Mouse (Mus musculus): Measurements from ENCODE around the gene Bpifb2. TPM values are rescaled to one million over a fixed set of nuclear protein-coding genes. Genes with fewer than 3 reads are reported as not detected.
"Not testable (repeated sequence)": the region's sequence is repeated elsewhere in the genome, so short reads cannot be mapped to it uniquely, and the experiment has no call there.

Bpifb2 gene
- total RNA-seq (2014; fragmentation: Nextera tagmentation), result not detected in 2 replicates
- not detected in 2 replicates for total RNA-seq (2017)

DNA sequence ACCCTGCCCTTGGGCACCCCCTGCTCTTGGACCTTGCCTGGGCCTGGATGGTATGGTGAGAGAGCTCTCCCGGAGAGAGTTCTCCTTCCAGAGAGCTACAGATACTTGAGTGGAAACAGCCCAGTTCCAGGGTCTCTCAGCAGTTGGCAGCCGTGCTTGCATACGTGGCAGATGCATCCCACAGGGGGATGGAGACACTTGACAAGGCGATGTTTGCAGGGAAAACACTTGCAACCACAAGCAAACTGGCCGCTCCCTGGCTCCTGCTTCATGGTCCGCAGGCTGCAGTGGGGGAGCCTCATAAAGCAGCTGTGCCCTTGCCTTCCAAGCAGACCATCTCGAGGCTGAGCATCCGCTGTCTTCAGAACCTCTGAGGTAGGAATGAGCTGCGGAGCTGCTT lies at the start of gene Bpifb2:
TSS of gene Bpifb2 (plus strand) at position 301 of the 400 bp plus-strand sequence.
- no peak for ATAC-seq (replicated peaks; ENCODE audit: low FRiP score, low TSS enrichment, poor library complexity, severe bottlenecking)

DNA sequence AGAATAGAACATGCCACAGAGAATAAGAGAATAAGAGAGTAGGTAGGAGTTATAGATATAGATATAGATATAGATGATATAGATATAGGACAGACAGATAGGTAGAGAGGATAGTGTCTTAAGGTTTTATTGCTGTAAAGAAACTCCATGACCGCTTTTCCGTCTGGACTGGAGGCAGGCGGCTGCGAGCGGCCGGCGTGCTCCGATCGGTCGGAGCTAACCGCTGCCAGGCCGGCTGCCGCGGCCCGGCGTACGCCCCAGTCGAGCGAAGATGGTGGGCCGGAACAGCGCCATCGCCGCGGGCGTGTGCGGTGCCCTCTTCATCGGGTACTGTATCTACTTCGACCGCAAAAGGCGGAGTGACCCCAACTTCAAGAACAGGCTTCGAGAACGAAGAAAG lies 48.9 kb upstream of the Bpifb2 start:
- not testable (repeated sequence) for ATAC-seq (replicated peaks; ENCODE audit: low FRiP score, low TSS enrichment, poor library complexity, severe bottlenecking)

DNA sequence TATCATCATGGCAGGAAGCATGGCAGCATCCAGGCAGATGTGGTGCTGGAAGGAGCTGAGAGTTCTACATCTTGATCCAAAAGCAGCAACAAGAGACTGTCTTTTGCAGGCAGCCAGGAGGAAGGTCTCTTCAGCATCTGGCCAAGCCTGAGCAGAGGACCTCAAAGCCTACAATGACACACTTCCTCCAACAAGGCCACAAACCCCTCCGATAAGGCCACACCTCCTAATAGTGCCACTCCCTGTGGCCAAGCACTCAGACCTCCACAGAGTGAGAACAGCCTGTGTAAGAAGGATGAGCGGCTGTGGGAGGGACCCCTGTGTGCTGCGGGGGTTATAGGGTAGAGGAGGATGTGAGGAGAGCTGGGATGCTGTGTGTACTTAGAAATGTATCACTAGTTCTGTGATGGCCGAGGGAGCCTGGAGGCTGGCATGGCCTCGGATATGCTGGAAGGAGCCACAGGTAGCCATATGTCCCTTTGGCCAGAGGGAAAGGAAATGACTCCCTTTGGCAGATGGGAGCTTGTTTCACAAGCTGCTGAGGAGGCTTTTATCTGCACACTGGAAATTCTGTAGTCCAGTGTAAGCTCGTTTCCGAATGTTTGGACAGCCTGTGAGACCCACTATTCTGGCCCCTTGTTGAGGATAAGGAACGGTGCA lies 47.5 kb upstream of the Bpifb2 start:
- ATAC-seq (replicated peaks; ENCODE audit: low FRiP score, low TSS enrichment, poor library complexity, severe bottlenecking), result no peak

DNA sequence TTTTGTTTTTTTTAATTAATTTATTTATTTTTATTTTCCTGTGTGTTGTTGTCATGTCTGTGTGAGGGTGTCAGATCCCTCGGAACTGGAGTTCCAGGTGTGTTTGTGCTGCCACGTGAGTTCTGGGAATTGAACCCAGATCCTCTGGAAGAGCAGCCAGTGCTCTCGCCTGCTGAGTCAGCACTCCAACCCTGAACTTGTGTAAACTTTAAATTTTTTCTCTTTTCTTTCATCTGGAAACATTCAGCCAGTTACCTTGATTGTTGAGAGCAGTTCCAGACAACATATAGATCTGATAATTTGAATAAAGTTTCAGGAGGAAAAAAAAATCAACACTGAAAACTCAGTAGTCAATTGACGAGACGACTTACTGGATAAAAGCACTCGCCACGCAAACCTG lies 46.1 kb upstream of the Bpifb2 start:
- ATAC-seq (replicated peaks; ENCODE audit: low FRiP score, low TSS enrichment, poor library complexity, severe bottlenecking), result no peak

DNA sequence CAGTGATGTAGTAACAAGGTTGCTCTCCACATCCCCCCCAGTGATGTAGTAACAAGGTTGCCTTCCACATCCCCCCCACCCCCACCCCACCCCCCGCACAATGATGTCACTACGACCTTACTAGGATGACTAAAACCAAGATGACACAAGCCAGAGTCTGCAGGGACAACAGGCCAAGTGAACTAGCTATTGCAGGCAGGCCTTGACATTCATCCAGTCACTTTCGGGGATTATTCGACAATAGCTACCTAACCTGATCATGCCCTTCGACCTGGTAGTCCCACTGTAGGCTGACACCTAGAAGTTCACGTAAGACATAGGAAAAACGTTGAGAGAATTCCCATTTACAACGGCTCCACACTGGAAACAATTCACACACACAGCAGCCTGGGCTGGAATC lies 41.6 kb upstream of the Bpifb2 start:
- ATAC-seq (replicated peaks; ENCODE audit: low FRiP score, low TSS enrichment, poor library complexity, severe bottlenecking), result no peak

DNA sequence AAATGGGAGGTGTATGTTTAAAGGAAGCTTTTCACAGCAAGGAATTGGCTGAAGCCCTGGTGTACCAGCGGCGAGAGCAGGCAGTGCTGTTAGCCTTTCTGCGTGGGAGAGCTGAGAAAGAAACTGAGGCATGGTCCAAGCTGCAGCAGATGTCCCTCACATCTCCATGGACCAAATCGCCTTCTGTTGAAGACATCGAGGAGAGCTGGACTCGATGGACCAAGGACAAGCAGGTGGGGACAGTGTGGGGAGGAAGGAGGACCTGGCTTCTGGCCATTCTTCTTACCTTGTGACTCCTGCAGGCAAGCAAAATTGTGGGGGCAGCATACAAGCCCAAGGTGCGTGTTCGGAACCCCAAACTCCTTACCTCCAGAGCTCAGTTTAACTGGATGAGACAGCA lies 32.0 kb upstream of the Bpifb2 start:
- no peak for ATAC-seq (replicated peaks; ENCODE audit: low FRiP score, low TSS enrichment, poor library complexity, severe bottlenecking)

DNA sequence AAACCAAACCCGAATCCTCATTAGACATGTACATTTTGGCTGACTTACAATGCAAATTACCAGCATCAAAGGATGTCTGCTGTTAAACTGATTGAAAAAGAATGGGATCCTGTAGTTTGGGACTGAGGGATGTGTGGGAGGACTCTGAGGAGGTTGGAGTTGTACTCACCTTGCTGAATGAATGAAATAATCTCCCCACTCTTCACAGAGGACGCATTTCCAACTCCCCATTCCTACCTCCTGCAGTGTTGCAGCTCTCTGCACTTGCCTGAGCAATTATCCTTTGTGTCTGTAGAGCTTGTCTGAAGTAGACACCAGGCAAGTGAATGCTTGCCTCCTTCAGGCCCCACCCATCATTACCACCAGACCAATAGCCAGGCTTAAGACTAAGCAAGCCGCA lies 26.5 kb upstream of the Bpifb2 start:
- no peak for ATAC-seq (replicated peaks; ENCODE audit: low FRiP score, low TSS enrichment, poor library complexity, severe bottlenecking)

DNA sequence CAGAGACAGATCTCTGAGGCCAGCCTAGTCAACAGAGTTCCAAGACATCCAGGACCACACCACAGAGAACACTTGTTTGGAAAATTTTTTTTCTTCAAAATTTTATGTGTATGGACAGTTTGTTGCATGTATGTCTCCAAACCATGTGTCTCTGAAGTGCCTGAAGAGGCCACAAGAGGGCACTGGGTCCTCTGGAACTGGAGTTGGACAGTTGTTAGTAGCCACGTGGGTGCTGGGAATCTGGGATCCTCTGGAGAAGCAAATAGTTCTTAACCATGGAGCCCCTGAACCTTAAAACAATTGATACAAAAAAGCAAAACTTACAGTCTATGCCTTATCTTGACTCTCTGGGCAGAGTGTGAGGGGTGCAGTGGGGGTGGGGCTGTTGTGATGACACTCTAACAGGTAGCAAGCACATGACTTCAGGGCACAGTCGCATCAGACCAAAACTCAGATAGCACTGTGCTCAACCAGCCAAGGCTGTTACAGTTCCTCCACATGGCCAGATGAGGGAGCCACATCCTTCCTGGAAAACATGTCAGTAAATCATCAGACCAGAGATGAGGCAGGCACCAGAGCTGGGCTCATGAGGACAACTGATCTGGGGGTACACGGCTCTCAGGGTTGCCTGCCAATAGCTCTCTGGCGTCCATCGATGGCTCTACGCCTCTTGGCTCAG lies 24.4 kb upstream of the Bpifb2 start:
- peak; percentile 74 for ATAC-seq (replicated peaks; ENCODE audit: low FRiP score, low TSS enrichment, poor library complexity, severe bottlenecking)

DNA sequence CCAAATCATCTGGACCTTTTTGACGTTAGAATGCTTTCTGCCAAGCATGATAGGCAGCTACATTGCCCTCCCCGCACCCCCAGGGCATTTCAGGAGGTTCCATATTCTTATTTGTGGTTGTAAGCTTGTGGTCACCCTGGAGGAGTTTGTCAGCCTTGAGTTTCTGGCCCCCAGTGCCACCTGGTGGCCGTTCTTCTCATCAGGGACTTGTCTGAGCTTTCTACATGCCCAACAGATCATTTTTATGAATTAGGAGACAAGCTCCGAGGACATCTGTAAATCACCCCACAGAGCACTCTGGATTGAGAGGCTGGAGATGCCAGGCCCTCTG lies 23.9 kb upstream of the Bpifb2 start:
- peak; percentile 50 for ATAC-seq (replicated peaks; ENCODE audit: low FRiP score, low TSS enrichment, poor library complexity, severe bottlenecking)

DNA sequence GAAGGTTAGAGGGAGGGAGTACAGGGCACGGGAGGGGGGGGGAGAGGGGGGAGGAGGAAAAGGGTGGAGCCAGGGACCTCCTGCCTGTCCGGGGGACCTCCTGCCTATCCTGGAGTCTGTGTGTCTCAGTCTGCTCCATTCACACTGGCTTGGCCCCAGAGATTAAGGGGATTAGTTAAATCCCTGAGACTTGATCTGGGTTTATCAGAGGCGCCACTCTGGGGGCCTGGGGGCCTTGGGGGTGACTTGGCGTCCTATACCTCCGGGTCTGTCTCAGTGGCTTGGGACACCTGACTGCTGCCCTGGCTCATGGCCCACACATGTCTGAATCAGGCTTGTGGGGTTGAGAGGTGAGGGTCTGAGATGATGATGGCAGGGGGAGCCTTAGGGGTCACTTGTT lies 21.3 kb upstream of the Bpifb2 start:
- no peak for ATAC-seq (replicated peaks; ENCODE audit: low FRiP score, low TSS enrichment, poor library complexity, severe bottlenecking)

DNA sequence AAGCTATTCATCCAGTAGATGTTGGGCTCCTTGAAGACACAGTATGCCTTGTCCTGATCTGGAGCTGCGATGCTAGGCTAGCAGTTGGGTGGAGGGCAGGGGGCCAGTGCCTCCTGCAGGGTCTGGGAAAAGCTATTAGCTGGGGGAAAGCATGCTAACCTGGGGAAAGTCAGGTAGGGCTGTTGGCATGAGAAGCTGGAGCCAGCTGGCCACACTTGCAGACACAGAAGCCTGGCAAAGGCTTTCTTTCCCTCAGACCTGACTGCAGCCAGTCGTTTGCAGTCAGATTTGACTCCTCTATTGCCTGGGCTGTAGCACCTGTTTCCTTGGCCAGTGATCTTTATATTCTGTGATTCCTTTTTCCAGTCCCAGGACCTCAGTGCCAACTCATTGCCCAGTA lies 15.3 kb upstream of the Bpifb2 start:
- ATAC-seq (replicated peaks; ENCODE audit: low FRiP score, low TSS enrichment, poor library complexity, severe bottlenecking), result no peak

DNA sequence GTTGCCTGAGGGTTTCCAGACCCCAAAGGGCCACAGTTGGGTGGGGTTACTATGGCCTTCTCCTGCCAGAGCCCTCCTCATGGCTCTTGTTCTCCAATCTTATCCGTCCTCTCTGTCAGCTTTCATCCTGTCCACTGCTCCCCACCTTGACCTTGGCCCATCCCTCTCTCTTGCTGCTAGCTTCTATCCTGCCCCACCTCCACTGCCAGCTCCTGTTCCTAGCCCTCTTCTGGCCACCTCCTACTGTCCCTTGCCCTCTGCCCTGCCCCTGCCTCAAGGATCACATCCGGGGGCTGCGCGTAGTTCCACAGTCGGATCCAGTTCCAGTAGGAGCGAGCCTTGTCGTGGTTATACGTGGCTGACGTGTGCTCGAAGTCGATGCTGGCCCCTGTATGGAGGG lies 14.5 kb upstream of the Bpifb2 start:
- ATAC-seq (replicated peaks; ENCODE audit: low FRiP score, low TSS enrichment, poor library complexity, severe bottlenecking), result no peak

DNA sequence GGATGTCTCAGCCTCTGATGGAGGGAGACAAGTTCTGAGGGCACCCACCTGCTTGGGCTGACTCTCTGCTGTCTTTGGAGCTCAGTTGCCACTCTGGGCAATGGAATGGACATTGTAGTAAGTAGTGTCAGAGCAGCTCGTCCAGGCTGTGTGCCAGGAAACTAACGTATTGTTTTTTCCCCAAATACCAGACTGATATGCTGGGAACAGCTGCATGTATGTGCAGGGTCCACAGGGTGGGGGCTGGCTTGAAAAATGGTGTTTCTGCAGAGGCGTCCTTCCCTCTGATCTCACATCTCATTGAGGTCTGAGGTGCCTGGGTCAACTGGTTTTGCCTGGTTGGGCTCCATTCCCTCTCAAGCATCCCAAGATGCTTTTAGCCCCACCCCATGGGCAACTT lies 14.1 kb upstream of the Bpifb2 start:
- no peak for ATAC-seq (replicated peaks; ENCODE audit: low FRiP score, low TSS enrichment, poor library complexity, severe bottlenecking)

DNA sequence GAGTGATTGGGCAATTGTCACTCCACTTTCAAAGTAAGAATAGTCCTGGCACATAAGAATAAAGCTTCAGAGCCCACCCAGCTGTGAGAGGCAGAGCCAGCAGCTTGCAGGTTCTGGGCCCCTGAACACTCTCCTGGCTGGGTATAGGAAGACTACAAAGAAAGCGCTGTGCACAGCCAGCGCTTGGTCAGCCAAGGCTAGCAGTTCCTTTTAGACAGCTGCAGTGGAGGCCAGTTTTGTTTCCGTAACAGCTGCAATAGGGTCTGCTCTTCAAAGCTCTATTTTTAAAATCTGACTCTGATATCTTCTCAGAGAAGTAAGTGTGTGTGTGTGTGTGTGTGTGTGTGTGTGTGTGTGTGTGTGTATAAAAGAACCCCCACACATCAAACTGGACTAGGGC lies 12.9 kb upstream of the Bpifb2 start:
- ATAC-seq (replicated peaks; ENCODE audit: low FRiP score, low TSS enrichment, poor library complexity, severe bottlenecking), result no peak

DNA sequence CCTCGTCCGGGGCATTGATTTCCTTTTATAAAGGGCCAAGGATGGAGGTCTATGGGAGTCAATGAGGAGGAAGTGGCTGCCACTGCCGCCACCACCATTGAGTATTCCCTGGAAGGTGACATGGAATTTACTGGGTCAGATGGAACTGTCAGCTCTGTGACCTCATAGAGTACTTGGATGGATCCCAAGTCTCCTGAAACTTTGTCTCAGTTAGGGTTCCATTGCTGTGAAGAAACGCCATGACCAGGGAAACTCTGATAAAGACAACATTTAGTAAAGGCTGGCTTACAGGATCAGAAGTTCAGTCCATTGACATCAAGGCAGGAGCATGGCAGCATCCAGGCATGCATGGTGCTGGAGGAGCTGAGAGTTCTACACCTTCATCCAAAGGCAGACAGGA lies 3.9 kb upstream of the Bpifb2 start, which contains the start of gene Sun5:
TSS of gene Sun5 (minus strand) at position 101 of the 400 bp plus-strand sequence.
- ATAC-seq (replicated peaks; ENCODE audit: low FRiP score, low TSS enrichment, poor library complexity, severe bottlenecking), result no peak

DNA sequence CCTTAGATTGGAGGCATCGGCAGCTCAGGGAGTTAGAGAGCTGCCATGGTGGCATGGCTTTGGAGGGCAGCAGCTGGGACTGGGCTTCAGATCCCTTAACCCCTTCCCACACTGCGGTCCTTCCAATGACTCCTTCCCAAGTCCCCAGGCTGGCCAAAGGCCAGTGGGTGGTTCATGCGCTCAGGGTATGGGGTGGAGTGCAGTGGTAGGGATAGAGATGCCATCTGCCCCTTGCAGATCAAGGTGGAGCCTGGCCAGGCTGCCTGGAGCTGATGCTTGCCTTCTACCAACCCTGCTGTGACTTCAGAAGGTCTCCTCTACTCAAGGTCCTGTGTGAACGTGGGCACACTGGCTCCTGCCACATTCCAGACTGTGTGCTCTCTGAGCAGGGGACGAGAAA lies 24.3 kb downstream of the Bpifb2 start:
- no peak for ATAC-seq (replicated peaks; ENCODE audit: low FRiP score, low TSS enrichment, poor library complexity, severe bottlenecking)

DNA sequence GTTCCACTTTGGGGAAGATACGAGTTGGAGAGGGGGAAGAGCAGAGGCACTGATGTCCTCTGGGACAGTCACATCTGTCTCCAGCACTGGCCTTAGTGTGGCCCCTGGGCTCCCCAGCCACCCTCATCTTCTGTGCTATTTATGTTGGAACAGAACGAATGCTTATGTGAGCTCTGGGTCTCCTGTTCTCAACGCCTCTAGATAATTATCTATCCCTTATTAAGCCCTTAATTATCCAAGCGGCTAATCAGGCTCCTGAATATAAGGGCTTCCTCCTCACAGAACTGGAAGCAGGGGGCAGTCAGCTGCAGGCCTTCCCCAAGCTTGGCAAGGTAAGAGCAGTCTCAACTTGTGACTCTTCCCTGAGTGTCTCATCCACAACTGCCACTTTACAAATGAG lies 25.2 kb downstream of the Bpifb2 start, which contains the start of gene Bpifb6:
TSS of gene Bpifb6 (plus strand) at position 301 of the 400 bp plus-strand sequence.
- ATAC-seq (replicated peaks; ENCODE audit: low FRiP score, low TSS enrichment, poor library complexity, severe bottlenecking), result no peak

DNA sequence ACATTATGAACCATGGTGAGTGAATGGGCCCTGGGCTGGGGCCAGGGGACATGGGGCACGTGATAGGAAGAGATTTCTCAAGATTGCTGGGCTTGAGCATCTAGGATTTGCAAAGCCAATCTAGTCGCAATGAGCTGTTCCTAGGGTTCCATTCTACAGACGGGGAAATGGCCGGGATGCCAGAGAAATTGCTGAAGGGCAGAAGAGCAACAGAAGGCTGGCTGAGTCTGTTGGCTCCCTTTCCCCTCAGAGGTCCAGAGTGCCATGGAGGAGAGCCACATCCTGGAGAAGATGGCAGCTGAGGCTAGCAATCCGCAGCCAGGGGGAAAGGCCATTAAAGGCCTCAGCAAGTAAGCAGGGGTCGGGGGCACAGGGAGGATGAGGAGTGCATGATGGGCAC lies 27.9 kb downstream of the Bpifb2 start:
- ATAC-seq (replicated peaks; ENCODE audit: low FRiP score, low TSS enrichment, poor library complexity, severe bottlenecking), result no peak

DNA sequence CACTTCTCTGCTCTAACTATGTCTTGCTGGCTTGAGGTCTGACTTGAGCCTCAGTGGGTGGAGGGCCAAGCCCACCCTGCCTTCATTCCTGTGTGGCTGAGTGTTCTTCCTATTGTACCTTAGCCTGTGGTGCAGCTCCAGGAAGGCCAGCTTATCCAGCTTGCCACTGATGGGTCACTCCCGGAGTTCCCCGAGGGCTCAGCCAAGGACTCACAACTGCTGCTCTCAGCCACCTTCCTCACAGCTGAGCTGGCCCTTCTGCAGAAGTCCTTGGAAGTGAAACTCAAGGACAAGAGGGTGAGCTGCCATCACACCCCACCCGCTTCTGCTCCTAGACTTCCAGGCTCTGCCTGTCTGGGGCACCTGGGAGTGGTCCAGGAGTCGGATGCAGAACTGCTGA lies 31.8 kb downstream of the Bpifb2 start:
- no peak for ATAC-seq (replicated peaks; ENCODE audit: low FRiP score, low TSS enrichment, poor library complexity, severe bottlenecking)

DNA sequence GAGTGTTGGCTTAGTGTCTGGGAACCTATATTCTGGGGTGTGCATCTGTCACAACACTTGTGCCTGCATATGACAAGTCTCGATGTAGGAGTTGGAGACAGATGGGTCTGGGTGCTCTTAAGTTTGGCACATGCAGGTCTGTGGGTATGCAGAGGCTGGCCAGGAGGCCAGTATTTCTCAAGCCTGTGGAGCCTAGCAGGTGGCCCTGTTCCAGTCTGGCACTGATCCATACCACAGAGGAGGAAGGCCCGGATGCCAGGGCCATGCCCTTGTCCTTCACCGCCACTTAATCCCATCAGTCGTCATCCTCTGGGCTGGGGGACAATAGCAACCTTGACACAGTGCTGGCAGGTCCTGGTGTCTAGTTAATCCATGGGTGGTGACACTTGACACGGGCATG lies 39.3 kb downstream of the Bpifb2 start:
- no peak for ATAC-seq (replicated peaks; ENCODE audit: low FRiP score, low TSS enrichment, poor library complexity, severe bottlenecking)

DNA sequence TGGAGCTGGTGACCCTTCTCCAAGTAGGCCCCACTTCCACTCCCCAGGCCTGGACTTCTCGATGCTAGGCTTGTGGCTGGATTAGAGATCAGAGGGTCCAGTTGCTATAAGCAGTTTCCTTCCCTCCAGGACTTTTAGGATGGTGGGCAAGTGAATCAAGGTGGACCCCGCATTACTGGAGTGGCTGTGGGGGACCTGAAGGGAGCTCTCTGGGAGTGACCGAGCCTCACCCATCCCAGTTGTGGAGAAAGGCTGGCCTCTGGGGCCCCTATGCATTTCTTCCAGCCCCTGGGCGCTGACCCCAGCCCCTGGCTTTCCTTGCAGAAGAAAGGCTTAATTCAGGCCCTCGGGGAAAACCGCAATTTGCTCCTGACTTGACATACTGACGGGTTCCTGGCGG lies 43.1 kb downstream of the Bpifb2 start, which contains the start of gene Bpifb3:
TSS of gene Bpifb3 (plus strand) at position 301 of the 400 bp plus-strand sequence.
- ATAC-seq (replicated peaks; ENCODE audit: low FRiP score, low TSS enrichment, poor library complexity, severe bottlenecking), result no peak

Data from megakaryocyte-erythroid progenitor cell, adult 5-6 weeks (primary cell).